Mouse (Mus musculus): ENCODE results near the gene Poc1b. TPM values are rescaled to one million over a fixed set of nuclear protein-coding genes. Genes with fewer than 3 reads are reported as not detected.

Gene Poc1b
- polyA plus RNA-seq, 1 experiment from 2014 or later = 20.2 TPM

- Histone ChIP-seq H3K4me1 (no peaks in the 10 kb centered on the region), H3K4me2 (replicated peaks) (no peak overlapping the region), H3K9me3 (replicated peaks) (no peaks in the 10 kb centered on the region), H3K27me3 (no peaks in the 10 kb centered on the region), H3K4me3 (no peak overlapping the region), H3K27ac (no peak overlapping the region), H3K9ac (no peak overlapping the region), H3K36me3 (0 out of 2 replicates have a peak, but pooled peaks cover 3% of the 10 kb centered on the region)
- no peak for ATAC-seq (ENCODE audit: low FRiP score)
- WGBS = 90% methylated on average over 5 of the region's 5 CpGs
Measured at GRCm38 (mm10) chr10:99182107-99182506, 75.3 kb downstream of the Poc1b start.

GRCm38 (mm10) chr10:99188175-99188574 lies 81.3 kb downstream of the Poc1b start:
- ATAC-seq (ENCODE audit: low FRiP score) = no peak

GRCm38 (mm10) chr10:99188656-99189603 lies 82.1 kb downstream of the Poc1b start:
- no peaks in the 10 kb centered on the region for H3K27me3 ChIP-seq
- no peaks in the 10 kb centered on the region for H3K9me3 ChIP-seq (replicated peaks)
- H3K4me1 ChIP-seq = no peaks in the 10 kb centered on the region
- ATAC-seq (ENCODE audit: low FRiP score) = no peak
- no peak overlapping the region for H3K27ac ChIP-seq
- 93% methylated on average over 21 of the region's 21 CpGs for WGBS
- H3K4me3 ChIP-seq = no peak overlapping the region
- no peak overlapping the region for H3K4me2 ChIP-seq (replicated peaks)
- no peak overlapping the region for H3K9ac ChIP-seq
- H3K36me3 ChIP-seq = no peaks in the 10 kb centered on the region

More at GRCm38 (mm10) chr10:99188175-99188574, 81.3 kb downstream of the Poc1b start:
- Histone ChIP-seq H3K4me3 (no peak overlapping the region), H3K36me3 (no peaks in the 10 kb centered on the region), H3K27ac (no peak overlapping the region), H3K4me1 (no peaks in the 10 kb centered on the region), H3K27me3 (no peaks in the 10 kb centered on the region), H3K9me3 (replicated peaks) (no peaks in the 10 kb centered on the region), H3K9ac (no peak overlapping the region), H3K4me2 (replicated peaks) (no peak overlapping the region)
- WGBS = 100% methylated on average over 1 of the region's 1 CpGs

- Histone ChIP-seq H3K9me3 (replicated peaks) (no peaks in the 10 kb centered on the region), H3K4me1 (no peaks in the 10 kb centered on the region), H3K9ac (no peak overlapping the region), H3K27ac (no peak overlapping the region), H3K36me3 (no peaks in the 10 kb centered on the region), H3K4me3 (no peak overlapping the region), H3K4me2 (replicated peaks) (no peak overlapping the region), H3K27me3 (no peaks in the 10 kb centered on the region)
- 37% methylated on average over 3 of the region's 3 CpGs for WGBS
- no peak for ATAC-seq (ENCODE audit: low FRiP score)
Measured at GRCm38 (mm10) chr10:99190798-99191197, 84.0 kb downstream of the Poc1b start.

GRCm38 (mm10) chr10:99194451-99195055 lies 87.7 kb downstream of the Poc1b start:
- Histone ChIP-seq H3K36me3 (no peaks in the 10 kb centered on the region), H3K4me3 (no peak overlapping the region), H3K4me2 (replicated peaks) (no peak overlapping the region), H3K9me3 (replicated peaks) (no peaks in the 10 kb centered on the region), H3K27ac (no peak overlapping the region), H3K9ac (no peak overlapping the region), H3K4me1 (peaks cover 8% of the 10 kb centered on the region; the same call in 1 of the 2 replicates), H3K27me3 (no peaks in the 10 kb centered on the region)
- WGBS = 84% methylated on average over 2 of the region's 2 CpGs
- ATAC-seq (ENCODE audit: low FRiP score) = no peak

GRCm38 (mm10) chr10:99196556-99196955 lies 89.7 kb downstream of the Poc1b start:
- Histone ChIP-seq H3K9ac (no peak overlapping the region), H3K4me1 (peaks cover 8% of the 10 kb centered on the region; the same call in 1 of the 2 replicates), H3K4me2 (replicated peaks) (no peak overlapping the region), H3K4me3 (no peak overlapping the region), H3K9me3 (replicated peaks) (no peaks in the 10 kb centered on the region), H3K36me3 (no peaks in the 10 kb centered on the region), H3K27ac (peak overlapping the region; percentile 30; the same call in 1 of the 2 replicates), H3K27me3 (no peaks in the 10 kb centered on the region)
- WGBS = 79% methylated on average over 13 of the region's 13 CpGs
- ATAC-seq (ENCODE audit: low FRiP score) = no peak

GRCm38 (mm10) chr10:99197125-99197524 lies 90.3 kb downstream of the Poc1b start:
- H3K9ac ChIP-seq = no peak overlapping the region
- H3K9me3 ChIP-seq (replicated peaks) = no peaks in the 10 kb centered on the region
- H3K4me2 ChIP-seq (replicated peaks) = no peak overlapping the region
- WGBS = 54% methylated on average over 8 of the region's 8 CpGs
- H3K27ac ChIP-seq = peak overlapping the region; percentile 45; the same call in 1 of the 2 replicates
- no peaks in the 10 kb centered on the region for H3K27me3 ChIP-seq
- peaks cover 8% of the 10 kb centered on the region; the same call in 1 of the 2 replicates for H3K4me1 ChIP-seq
- no peaks in the 10 kb centered on the region for H3K36me3 ChIP-seq
- ATAC-seq (ENCODE audit: low FRiP score) = peak; percentile 80
- H3K4me3 ChIP-seq = no peak overlapping the region

- Histone ChIP-seq H3K4me2 (replicated peaks) (no peak overlapping the region), H3K9ac (no peak overlapping the region), H3K4me3 (no peak overlapping the region), H3K9me3 (replicated peaks) (no peaks in the 10 kb centered on the region), H3K27ac (no peak overlapping the region), H3K4me1 (peaks cover 11% of the 10 kb centered on the region; the same call in 1 of the 2 replicates), H3K36me3 (no peaks in the 10 kb centered on the region), H3K27me3 (no peaks in the 10 kb centered on the region)
- peak; percentile 84 for ATAC-seq (ENCODE audit: low FRiP score)
- 54% methylated on average over 9 of the region's 9 CpGs for WGBS
Measured at GRCm38 (mm10) chr10:99197607-99198305, 90.9 kb downstream of the Poc1b start.

GRCm38 (mm10) chr10:99198946-99199345 lies 92.1 kb downstream of the Poc1b start:
- WGBS = 91% methylated on average over 9 of the region's 9 CpGs

GRCm38 (mm10) chr10:99200944-99201343 lies 94.1 kb downstream of the Poc1b start:
- ATAC-seq (ENCODE audit: low FRiP score) = no peak
- Histone ChIP-seq H3K9ac (no peak overlapping the region), H3K4me3 (no peak overlapping the region), H3K36me3 (no peaks in the 10 kb centered on the region), H3K27ac (no peak overlapping the region), H3K4me1 (peaks cover 26% of the 10 kb centered on the region), H3K9me3 (replicated peaks) (no peaks in the 10 kb centered on the region), H3K4me2 (replicated peaks) (no peak overlapping the region), H3K27me3 (no peaks in the 10 kb centered on the region)
- 72% methylated on average over 5 of the region's 5 CpGs for WGBS

More at GRCm38 (mm10) chr10:99198946-99199345, 92.1 kb downstream of the Poc1b start:
- no peaks in the 10 kb centered on the region for H3K27me3 ChIP-seq
- no peak overlapping the region for H3K4me2 ChIP-seq (replicated peaks)
- no peak overlapping the region for H3K27ac ChIP-seq
- H3K9me3 ChIP-seq (replicated peaks) = no peaks in the 10 kb centered on the region
- H3K9ac ChIP-seq = no peak overlapping the region
- peaks cover 19% of the 10 kb centered on the region for H3K4me1 ChIP-seq
- no peak for ATAC-seq (ENCODE audit: low FRiP score)
- no peak overlapping the region for H3K4me3 ChIP-seq
- H3K36me3 ChIP-seq = no peaks in the 10 kb centered on the region

- Histone ChIP-seq H3K9me3 (replicated peaks) (no peaks in the 10 kb centered on the region), H3K27ac (no peak overlapping the region), H3K4me2 (replicated peaks) (no peak overlapping the region), H3K36me3 (no peaks in the 10 kb centered on the region), H3K4me3 (no peak overlapping the region), H3K9ac (no peak overlapping the region), H3K4me1 (peaks cover 23% of the 10 kb centered on the region), H3K27me3 (no peaks in the 10 kb centered on the region)
- WGBS = 56% methylated on average over 1 of the region's 1 CpGs
- no peak for ATAC-seq (ENCODE audit: low FRiP score)
Measured at GRCm38 (mm10) chr10:99201786-99202185, 95.0 kb downstream of the Poc1b start.

GRCm38 (mm10) chr10:99202363-99202762 lies 95.5 kb downstream of the Poc1b start:
- H3K9ac ChIP-seq = no peak overlapping the region
- no peak overlapping the region for H3K4me2 ChIP-seq (replicated peaks)
- H3K36me3 ChIP-seq = no peaks in the 10 kb centered on the region
- no peak overlapping the region for H3K4me3 ChIP-seq
- no peaks in the 10 kb centered on the region for H3K9me3 ChIP-seq (replicated peaks)
- H3K27me3 ChIP-seq = no peaks in the 10 kb centered on the region
- peaks cover 18% of the 10 kb centered on the region for H3K4me1 ChIP-seq
- 47% methylated on average over 8 of the region's 8 CpGs for WGBS
- no peak overlapping the region for H3K27ac ChIP-seq
- ATAC-seq (ENCODE audit: low FRiP score) = no peak
